Comparison of ENCODE assay signal across 9 mouse cellular contexts in genomic region chr19:30427484-30427883, GRCm38 (mm10).
DNase-seq lines count a peak whose midpoint lies in the region; ATAC-seq lines count a peak whose summit lies in the region.
"Had no signal": no experiment of that assay in that cellular context is flagged by ENCODE, and none has a peak within 500 bp of the region (broad histone marks: within the 10 kb centered on the region; RNA-seq: fewer than 3 reads in every experiment).

No protein-coding gene starts in this region.

- H3K27ac ChIP-seq in kidney, embryonic 16.5 days (ENCODE audit: low read length), result no peak overlapping the region

- no peak overlapping the region for H3K4me2 ChIP-seq in kidney, embryonic 16.5 days (replicated peaks; ENCODE audit: low read depth, low read length)

- no peaks in the 10 kb centered on the region for H3K36me3 ChIP-seq in kidney, embryonic 16.5 days (ENCODE audit: insufficient read depth, low read length)

- 22% methylated on average over 2 of the region's 2 CpGs for WGBS in kidney, embryonic 16.5 days

- no peak for ATAC-seq in kidney, embryonic 16.5 days (ENCODE audit: low FRiP score, low TSS enrichment)
- ATAC-seq in inflammation-experienced regulatory T-cells, adult 6 months, result no peak

- no peaks in the 10 kb centered on the region for H3K27me3 ChIP-seq in kidney, embryonic 16.5 days (ENCODE audit: insufficient read depth, low read length)

- peak; percentile 34 for DNase-seq in embryo, embryonic 10 days (ENCODE audit: low spot score)
- no peak for DNase-seq in embryo, embryonic 9.5 days (ENCODE audit: extremely low spot score)
- DNase-seq in kidney, postnatal 14 days, result peak; percentile 33
- DNase-seq in ES-CJ7 (ENCODE audit: low read depth, low spot score) (peak; percentile 14), liver (peak; percentile 7)
- DNase-seq in ovary, adult 18-20 months (ENCODE audit: low spot score), result no peak
- DNase-seq: cerebellum, adult 9-10 months had no signal

- 0 out of 2 replicates have a peak, but pooled peaks cover 5% of the 10 kb centered on the region for H3K4me1 ChIP-seq in kidney, embryonic 16.5 days (ENCODE audit: insufficient read depth, low read length)

- no peaks in the 10 kb centered on the region for H3K9me3 ChIP-seq in kidney, embryonic 16.5 days (ENCODE audit: low read length)

- no peak overlapping the region for H3K4me3 ChIP-seq in kidney, embryonic 16.5 days (ENCODE audit: low read length)

- no peak overlapping the region for H3K9ac ChIP-seq in kidney, embryonic 16.5 days (replicated peaks; ENCODE audit: low read length)

Comparison
In these comparisons a context has a peak if more than half of its experiments do, and no peak if none do; other contexts are left out.
1. DNase-seq: peak in embryo, embryonic 10 days (single experiment), kidney, postnatal 14 days (single experiment), ES-CJ7 (single experiment) and liver (single experiment); none in embryo, embryonic 9.5 days (single experiment) and ovary, adult 18-20 months (single experiment).